11 mouse cellular contexts compared by ENCODE assay signal in genomic region chr2:166429918-166430317, GRCm38 (mm10).
DNase-seq lines count a peak whose midpoint lies in the region; ATAC-seq and TF ChIP-seq lines count a peak whose summit lies in the region.
"Had no signal": no experiment of that assay in that cellular context is flagged by ENCODE, and none has a peak within 500 bp of the region (broad histone marks: within the 10 kb centered on the region; RNA-seq: fewer than 3 reads in every experiment).

No protein-coding gene starts in this region.

- no peak overlapping the region for H3K9ac ChIP-seq in heart, embryonic 11.5 days (ENCODE audit: low read depth, low read length)
- no peak overlapping the region for H3K9ac ChIP-seq in lung, postnatal 0 days (replicated peaks; ENCODE audit: low read depth)

- H3K36me3 ChIP-seq in heart, embryonic 11.5 days (ENCODE audit: control insufficient read depth, insufficient read depth, low read length), result no peaks in the 10 kb centered on the region
- no peaks in the 10 kb centered on the region for H3K36me3 ChIP-seq in lung, postnatal 0 days (ENCODE audit: insufficient read depth, low read length)

- TF ChIP-seq POLR2A in bone marrow macrophage, adult 2 months (IDR thresholded peaks at IDR 0.05; ENCODE audit: borderline replicate concordance, low read depth, low read length), result no peak

- no peak overlapping the region; the same call in 1 of the 2 replicates for H3K27ac ChIP-seq in heart, embryonic 11.5 days (ENCODE audit: low read depth, low read length)
- H3K27ac ChIP-seq in bone marrow macrophage, adult 2 months (ENCODE audit: insufficient read depth, low read depth, low read length), result peak overlapping the region; percentile 92
- H3K27ac ChIP-seq in lung, postnatal 0 days (ENCODE audit: low read length), result no peak overlapping the region
- H3K27ac ChIP-seq: macrophage had no signal

- no peak for TF ChIP-seq EP300 in lung, postnatal 0 days (IDR thresholded peaks at IDR 0.05)

- no peaks in the 10 kb centered on the region for H3K27me3 ChIP-seq in heart, embryonic 11.5 days (ENCODE audit: control insufficient read depth, insufficient read depth, low read length)
- H3K27me3 ChIP-seq in lung, postnatal 0 days (replicated peaks; ENCODE audit: insufficient read depth, low read length), result no peaks in the 10 kb centered on the region

- H3K9me3 ChIP-seq in heart, embryonic 11.5 days (replicated peaks; ENCODE audit: control insufficient read depth, low read length), result no peaks in the 10 kb centered on the region
- H3K9me3 ChIP-seq in lung, postnatal 0 days (ENCODE audit: low read length), result no peaks in the 10 kb centered on the region

- peaks cover 49% of the 10 kb centered on the region for H3K4me1 ChIP-seq in heart, embryonic 11.5 days (ENCODE audit: control insufficient read depth, insufficient read depth, low read length)
- peaks cover 37% of the 10 kb centered on the region for H3K4me1 ChIP-seq in bone marrow macrophage, adult 2 months (ENCODE audit: control insufficient read depth, insufficient read depth, low read length)
- H3K4me1 ChIP-seq in lung, postnatal 0 days (ENCODE audit: insufficient read depth, low read depth, low read length), result no peaks in the 10 kb centered on the region

- no peak overlapping the region for H3K4me3 ChIP-seq in heart, embryonic 11.5 days (ENCODE audit: low read depth, low read length)
- no peak overlapping the region for H3K4me3 ChIP-seq in bone marrow macrophage, adult 2 months (ENCODE audit: insufficient read depth, low read length)
- H3K4me3 ChIP-seq in lung, postnatal 0 days (ENCODE audit: low read depth, low read length), result no peak overlapping the region

- peak; percentile 98 for DNase-seq in heart, adult 11 months
- peak; percentile 71 for DNase-seq in heart, adult 9 months (ENCODE audit: low spot score in 2 of 2)
- peak; percentile 76 for DNase-seq in lung, postnatal 0 days (ENCODE audit: low spot score)
- DNase-seq in adrenal gland, adult 2 months, result no peak
- DNase-seq in spleen, postnatal 4 days (ENCODE audit: low spot score in 2 of 2), result no peak
- no peak for DNase-seq in liver
- DNase-seq: cerebellum, adult 18-20 months had no signal

- H3K4me2 ChIP-seq in heart, embryonic 11.5 days, result no peak overlapping the region
- no peak overlapping the region for H3K4me2 ChIP-seq in lung, postnatal 0 days (replicated peaks; ENCODE audit: low read depth, low read length)

- no peak for ATAC-seq in heart, embryonic 11.5 days (replicated peaks; ENCODE audit: insufficient number of reproducible peaks, low FRiP score, low TSS enrichment)
- ATAC-seq in lung, postnatal 0 days, result peak; percentile 54; the same call in 1 of the 2 replicates
- ATAC-seq: forebrain, embryonic 14.5 days had no signal

- WGBS in heart, embryonic 11.5 days (ENCODE audit: insufficient replicate concordance), result 27% methylated on average over 5 of the region's 5 CpGs
- WGBS in lung, postnatal 0 days, result 29% methylated on average over 5 of the region's 5 CpGs

- no peak for TF ChIP-seq CTCF in bone marrow macrophage, adult 2 months (IDR thresholded peaks at IDR 0.05; ENCODE audit: low read depth, low read length)
- no peak for TF ChIP-seq CTCF in lung, postnatal 0 days (IDR thresholded peaks at IDR 0.05)

Comparison
In these comparisons a context has a peak if more than half of its experiments do, and no peak if none do; other contexts are left out.
1. DNase-seq: peak in heart, adult 11 months (single experiment), heart, adult 9 months (2 of 2) and lung, postnatal 0 days (single experiment); none in adrenal gland, adult 2 months (single experiment), spleen, postnatal 4 days (0 of 2) and liver (single experiment).